Mouse (Mus musculus) ES-E14 (cell line): ENCODE results near the gene Catip. TPM values are rescaled to one million over a fixed set of nuclear protein-coding genes. Genes with fewer than 3 reads are reported as not detected.

Experiments used
- DNase-seq: peaks from one replicate; pipeline ENCODE4 v3.0.0-alpha.2; 2013; ENCODE audit warnings: low read depth, low spot score
- H3K27ac ChIP-seq: 2 replicates; pipeline ENCODE4 v1.5.1; 2012; ENCODE audit warnings: low read depth, mild to moderate bottlenecking, low read length, moderate library complexity, mixed read lengths; ENCODE audit not compliant: poor library complexity, insufficient read depth, severe bottlenecking
- H3K36me3 ChIP-seq: 2 replicates; pipeline ENCODE4 v1.6.1; 2012; ENCODE audit warnings: mild to moderate bottlenecking, low read length, moderate library complexity, mixed read lengths; ENCODE audit not compliant: control insufficient read depth, poor library complexity, insufficient read depth, severe bottlenecking
- H3K4me1 ChIP-seq, 2 experiments: fragments of 150-350 bp in 1 of 2; sonication (generic) in 1 of 2; 2 replicates each; pipeline ENCODE4 v1.6.1; 2012; ENCODE audit warnings: low read length in 2 of 2, mild to moderate bottlenecking in 1 of 2, mixed read lengths in 1 of 2; ENCODE audit not compliant: control insufficient read depth in 2 of 2, insufficient read depth in 2 of 2, poor library complexity in 1 of 2
- H3K4me3 ChIP-seq, 2 experiments: fragments of 150-350 bp in 1 of 2; sonication (generic) in 1 of 2; 2 replicates each; pipeline ENCODE4 v1.5.1; 2012; ENCODE audit warnings: low read length in 2 of 2, low read depth in 1 of 2, mild to moderate bottlenecking in 1 of 2, mixed read lengths in 1 of 2; ENCODE audit not compliant: insufficient read depth in 1 of 2, poor library complexity in 1 of 2, severe bottlenecking in 1 of 2
- H3K9ac ChIP-seq: 2 replicates; pipeline ENCODE4 v1.6.1; 2012; ENCODE audit warnings: low read depth, mild to moderate bottlenecking, low read length, mixed read lengths; ENCODE audit not compliant: poor library complexity, insufficient read depth, severe bottlenecking
- H3K9me3 ChIP-seq: fragments of 150-350 bp; sonication (generic); 2 replicates; pipeline ENCODE4 v1.6.1; 2012; ENCODE audit warnings: low read depth, mild to moderate bottlenecking, low read length; ENCODE audit not compliant: control insufficient read depth, insufficient read depth
- CHD2 ChIP-seq: IDR thresholded peaks from 2 replicates; pipeline ENCODE4 v1.6.1; 2014; ENCODE audit warnings: mild to moderate bottlenecking, low read depth, low read length, inconsistent platforms
- HCFC1 ChIP-seq: IDR thresholded peaks from 2 replicates; pipeline ENCODE4 v1.6.1; 2012; ENCODE audit warnings: low read length, inconsistent platforms, borderline replicate concordance; ENCODE audit not compliant: insufficient read depth
- MAFK ChIP-seq: IDR thresholded peaks from 2 replicates; pipeline ENCODE4 v1.6.1; 2014; ENCODE audit warnings: mild to moderate bottlenecking, low read depth, low read length, inconsistent platforms; ENCODE audit not compliant: insufficient read depth
- ZC3H11A ChIP-seq: IDR thresholded peaks from 2 replicates; pipeline ENCODE4 v1.6.1; 2012; ENCODE audit warnings: low read depth, mild to moderate bottlenecking, inconsistent platforms, low read length, borderline replicate concordance
- ZNF384 ChIP-seq: IDR thresholded peaks from 2 replicates; pipeline ENCODE4 v1.6.1; 2012; ENCODE audit warnings: low read depth, low read length, inconsistent platforms
- in situ Hi-C, 2 experiments: fragments of 600-800 bp; cut with MboI; formaldehyde crosslinking; loops; one replicate each; pipeline ENCODE4 v1.15.1; 2025; ENCODE audit warnings: low sequenced_read_pairs in 2 of 2, inconsistent platforms in 1 of 2; ENCODE audit not compliant: unreplicated experiment in 2 of 2
- total RNA-seq: library from RNA; depleted of rRNA; stranded (reverse); fragments of 300-350 nt; gene quantifications from 2 replicates; pipeline ENCODE4 v1.2.3, GENCODE M21; 2012

The Catip gene
- total RNA-seq, 1 experiment: 7.3 TPM

DNA sequence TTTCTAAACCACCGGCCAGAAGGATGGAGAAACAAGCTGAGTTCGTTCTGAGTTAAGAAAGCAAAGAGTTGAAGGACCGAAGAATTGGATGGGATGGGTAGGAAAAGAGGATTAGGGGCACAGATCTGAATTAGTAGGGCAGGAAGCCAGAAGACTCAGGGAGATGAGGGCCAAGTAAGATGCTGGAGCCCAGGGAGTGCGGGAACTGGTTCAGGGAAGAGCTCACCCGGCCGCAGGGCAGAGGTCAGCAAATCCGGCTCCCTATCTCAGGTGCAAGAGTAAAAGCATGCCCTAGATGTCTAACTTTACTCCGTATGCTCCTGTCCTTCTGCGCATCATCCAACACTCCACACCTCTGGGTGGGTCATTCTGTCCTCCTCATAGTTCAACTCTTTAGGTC is 29.0 kb upstream of the Catip start:
- Histone ChIP-seq H3K9me3 (no peaks in the 10 kb centered on the region), H3K27ac (no peak overlapping the region), H3K36me3 (no peaks in the 10 kb centered on the region), H3K9ac (peak overlapping the region; percentile 56), H3K4me1 (peaks cover under 1 to 8% of the 10 kb centered on the region in 2 experiments; a peak in 2 of 4 replicates), H3K4me3 (peak overlapping the region; percentile 60 to 76)
- DNase-seq: no peak
- TF ChIP-seq ZC3H11A (no peak), CHD2 (no peak), HCFC1 (no peak), ZNF384 (no peak), MAFK (no peak)
- in situ Hi-C loops: no loop called here

DNA sequence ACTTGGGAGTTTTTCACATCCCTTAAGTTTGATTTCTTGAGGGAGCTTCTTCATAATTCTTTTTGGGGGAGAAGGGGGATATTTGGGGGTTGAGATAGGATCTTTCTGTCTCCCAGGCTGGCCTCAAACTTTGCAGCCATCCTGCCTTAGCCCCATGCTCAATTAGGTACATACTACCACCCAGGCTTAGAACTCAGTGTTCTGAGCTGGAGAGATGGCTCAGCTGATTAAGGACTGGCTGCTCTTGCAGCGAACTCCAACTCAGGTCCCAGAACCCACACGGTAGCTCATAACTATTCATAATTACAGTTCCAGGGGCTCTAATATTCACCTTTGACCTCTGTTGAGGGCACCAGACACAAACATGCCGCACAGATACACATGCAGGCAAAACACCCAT is 27.3 kb upstream of the Catip start:
- no peak for DNase-seq
- Histone ChIP-seq H3K36me3 (no peaks in the 10 kb centered on the region), H3K4me3 (no peak overlapping the region), H3K27ac (no peak overlapping the region), H3K9ac (no peak overlapping the region), H3K4me1 (peaks cover 4 to 14% of the 10 kb centered on the region in 2 experiments; a peak in 3 of 4 replicates), H3K9me3 (no peaks in the 10 kb centered on the region)
- TF ChIP-seq ZNF384 (no peak), MAFK (no peak), HCFC1 (no peak), ZC3H11A (no peak), CHD2 (no peak)
- in situ Hi-C loops: no loop called here

DNA sequence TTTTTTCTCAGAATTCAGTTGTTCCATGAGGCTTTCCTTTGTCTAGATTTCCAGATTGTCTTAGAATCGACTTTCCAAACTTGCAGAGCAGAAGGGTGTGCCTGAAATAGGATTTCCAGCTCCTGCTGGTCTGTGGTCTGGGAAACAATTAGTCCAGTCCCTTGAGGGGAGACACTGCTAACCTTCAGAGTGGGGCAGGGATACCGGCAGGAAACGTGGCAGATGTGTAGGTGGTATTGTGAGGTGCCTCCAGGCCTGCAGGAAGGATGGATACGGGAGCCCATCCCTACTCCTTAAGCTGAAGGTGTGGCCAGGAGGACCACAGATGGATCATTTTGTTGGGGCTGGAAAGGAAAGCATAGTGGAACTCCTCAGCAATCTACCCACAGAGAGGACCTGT is 26.9 kb upstream of the Catip start:
- no peak overlapping the region for H3K4me3 ChIP-seq
- no peak for DNase-seq
- peaks cover 4 to 14% of the 10 kb centered on the region in 2 experiments; a peak in 3 of 4 replicates for H3K4me1 ChIP-seq
- H3K27ac ChIP-seq: no peak overlapping the region
- H3K9ac ChIP-seq: no peak overlapping the region
- TF ChIP-seq HCFC1 (no peak), CHD2 (no peak), MAFK (no peak), ZC3H11A (no peak), ZNF384 (no peak)
- H3K36me3 ChIP-seq: no peaks in the 10 kb centered on the region
- in situ Hi-C loops: no loop called here
- H3K9me3 ChIP-seq: no peaks in the 10 kb centered on the region

DNA sequence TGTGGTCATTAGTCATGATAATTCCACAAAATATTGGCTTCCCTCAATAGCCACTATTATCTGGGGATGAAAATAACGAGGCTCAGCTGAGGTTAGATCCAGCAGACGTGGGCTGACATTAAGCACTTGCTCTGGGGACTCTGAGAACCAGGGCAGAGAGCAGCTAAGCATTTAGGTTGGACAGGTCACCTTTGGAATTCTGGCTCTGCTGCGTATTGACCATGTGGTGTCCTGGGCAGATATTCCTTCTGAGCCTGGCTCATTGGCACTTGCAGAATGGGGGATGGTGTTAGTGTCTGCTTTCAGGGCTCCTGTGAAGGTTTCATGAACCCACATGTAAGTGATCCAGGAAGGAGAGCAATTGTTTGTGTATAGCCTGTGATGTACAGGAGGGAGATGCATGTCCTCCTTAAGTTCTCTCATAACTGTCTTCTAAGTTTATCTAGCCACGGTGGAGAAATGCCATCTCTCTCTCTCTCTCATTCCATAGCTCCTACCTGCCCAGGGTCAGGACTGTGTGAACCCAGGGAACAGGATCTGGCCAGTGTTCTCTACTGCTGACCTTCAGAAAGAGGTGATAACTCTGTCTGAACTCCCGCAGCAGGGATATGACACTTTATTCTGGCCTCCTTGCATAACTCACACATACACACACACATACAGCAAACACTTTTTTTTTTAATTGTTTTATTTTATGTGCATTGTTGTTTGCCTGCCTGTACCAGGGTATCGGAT is 26.3 kb upstream of the Catip start:
- no peak overlapping the region for H3K4me3 ChIP-seq
- no peak for DNase-seq
- in situ Hi-C loops: no loop called here
- no peaks in the 10 kb centered on the region for H3K9me3 ChIP-seq
- peaks cover 4 to 14% of the 10 kb centered on the region in 2 experiments; a peak in 3 of 4 replicates for H3K4me1 ChIP-seq
- no peak overlapping the region for H3K27ac ChIP-seq
- H3K36me3 ChIP-seq: no peaks in the 10 kb centered on the region; the same call in 1 of the 2 replicates
- no peak overlapping the region for H3K9ac ChIP-seq
- TF ChIP-seq ZNF384 (no peak), MAFK (no peak), HCFC1 (no peak), ZC3H11A (no peak), CHD2 (no peak)
